Mouse (Mus musculus) heart, postnatal 10 days (tissue): Measurements from ENCODE around the gene Preb. TPM values are rescaled to one million over a fixed set of nuclear protein-coding genes. Genes with fewer than 3 reads are reported as not detected.

Source experiments
- DNase-seq, 2 experiments: peaks; one replicate each; pipeline ENCODE4 v3.0.0; 2021
- intact Hi-C: fragments of 180-260 bp; cut with DNase I; formaldehyde crosslinking; loops from one replicate; pipeline ENCODE4 v1.15.1; 2025
- total RNA-seq, 2 experiments: library from RNA; stranded (reverse); gene quantifications; 2 replicates each; pipeline ENCODE4 v1.2.3; 2021

The Preb gene
- total RNA-seq, 2 experiments from 2014 or later = 64.9 to 71.3 TPM

DNA sequence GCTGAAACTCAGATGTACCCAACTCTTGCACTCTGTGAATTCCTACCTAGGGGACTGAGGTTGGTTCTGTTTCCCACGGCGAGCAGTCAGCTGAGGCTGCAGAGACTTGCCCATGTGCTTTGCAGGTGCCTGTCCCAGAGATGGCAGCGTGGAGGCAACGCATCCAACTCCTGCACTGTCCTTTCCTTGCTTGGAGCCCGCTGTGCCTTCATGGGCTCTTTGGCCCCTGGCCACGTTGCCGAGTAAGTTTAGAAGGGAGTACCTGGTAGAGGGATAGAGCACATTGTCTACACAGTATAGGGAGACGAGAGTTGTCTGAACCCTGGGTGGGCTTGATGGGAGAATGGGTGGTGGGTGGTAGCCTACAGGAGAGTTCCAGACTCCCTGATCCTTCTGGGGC, 35.5 kb downstream of the Preb start:
- DNase-seq = no peak
- intact Hi-C loops = no loop called here

DNA sequence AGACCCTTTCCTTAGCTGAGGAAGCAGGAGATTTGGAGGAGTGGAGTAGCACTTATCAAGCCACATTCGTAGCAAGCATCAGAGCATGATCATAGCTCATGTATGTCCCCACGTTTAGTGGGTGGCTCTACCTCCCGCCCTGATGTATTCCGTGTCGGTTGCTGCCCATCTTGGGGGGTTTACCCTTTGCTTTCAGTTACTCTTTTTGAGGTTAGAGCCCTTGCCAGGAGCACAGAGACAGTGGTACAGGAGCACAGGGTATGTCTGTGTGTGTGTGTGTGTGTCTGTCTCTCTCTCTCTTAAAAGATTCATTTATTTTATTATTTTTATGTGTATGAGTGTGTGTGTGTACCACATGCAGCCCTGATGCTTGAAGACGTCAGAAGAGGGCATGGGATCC, 37.0 kb downstream of the Preb start:
- intact Hi-C loops = no loop called here
- no peak for DNase-seq

DNA sequence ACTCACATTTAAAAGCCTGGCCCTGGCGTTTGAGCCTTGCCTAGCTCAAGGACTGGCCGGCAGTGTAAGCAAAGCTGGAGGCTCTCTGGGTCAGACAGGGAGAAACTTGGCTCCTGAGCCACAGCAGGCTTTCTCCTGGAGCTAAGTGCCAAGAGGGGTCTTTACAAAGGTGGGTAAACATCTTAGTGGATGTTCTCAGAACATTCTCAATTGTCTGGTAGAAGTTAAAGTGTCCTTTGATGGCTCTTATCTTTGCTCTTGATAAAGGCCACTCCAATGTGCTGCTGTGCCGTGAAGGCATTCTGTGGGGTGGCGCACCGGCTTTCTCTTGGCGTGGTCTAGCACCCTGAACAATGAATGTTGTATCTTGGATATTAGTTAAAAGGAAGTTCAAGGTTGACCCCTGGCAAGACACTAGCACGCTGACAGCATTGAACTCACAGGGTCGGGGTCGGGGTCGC, 37.5 kb downstream of the Preb start:
- no peak for DNase-seq
- intact Hi-C loops = no loop called here

DNA sequence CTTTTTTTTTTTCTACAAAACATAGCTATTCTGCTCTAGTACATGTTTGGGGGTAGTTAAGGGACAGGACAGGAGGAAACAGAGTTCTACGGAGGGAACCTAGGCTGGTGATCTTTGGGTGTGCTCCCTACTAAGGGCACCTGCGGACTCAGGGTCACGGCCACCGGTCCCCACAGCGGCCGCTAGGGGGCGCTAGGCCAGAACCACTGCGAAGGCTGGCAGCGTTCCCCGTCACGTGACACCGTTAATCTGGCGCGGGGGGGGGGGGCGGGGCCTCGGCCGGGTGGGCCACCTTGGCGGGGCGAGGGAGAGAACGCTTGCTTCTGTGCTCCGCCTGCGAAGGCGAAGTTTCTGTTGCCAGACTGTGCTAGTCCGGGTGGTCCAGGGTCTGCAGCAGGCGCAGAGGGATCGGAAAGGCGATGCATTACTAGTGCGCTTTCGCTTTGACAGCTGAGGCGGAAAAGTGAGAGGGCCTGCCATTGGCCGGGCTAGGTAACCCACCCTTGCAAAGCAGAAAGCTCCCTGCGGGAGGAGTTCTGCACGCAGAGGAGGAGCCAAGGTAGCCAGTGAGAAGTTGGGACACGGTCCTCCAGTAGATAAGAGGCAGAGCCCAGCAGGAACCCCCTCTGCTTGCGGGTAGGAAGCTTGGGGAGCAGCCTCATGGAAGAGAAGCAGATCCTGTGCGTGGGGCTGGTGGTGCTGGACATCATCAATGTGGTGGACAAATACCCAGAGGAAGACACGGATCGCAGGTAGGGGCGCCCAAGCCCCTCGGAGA, 38.7 kb downstream of the Preb start, which contains the start of gene Khk:
TSS of gene Khk (plus strand) at position 176 of the 778 bp plus-strand sequence.
- intact Hi-C loops = loop anchor here (2.0 kb wide), 1 partner anchor 115 kb away; no protein-coding TSS in a partner anchor
- DNase-seq = peak; percentile 91 to 96

DNA sequence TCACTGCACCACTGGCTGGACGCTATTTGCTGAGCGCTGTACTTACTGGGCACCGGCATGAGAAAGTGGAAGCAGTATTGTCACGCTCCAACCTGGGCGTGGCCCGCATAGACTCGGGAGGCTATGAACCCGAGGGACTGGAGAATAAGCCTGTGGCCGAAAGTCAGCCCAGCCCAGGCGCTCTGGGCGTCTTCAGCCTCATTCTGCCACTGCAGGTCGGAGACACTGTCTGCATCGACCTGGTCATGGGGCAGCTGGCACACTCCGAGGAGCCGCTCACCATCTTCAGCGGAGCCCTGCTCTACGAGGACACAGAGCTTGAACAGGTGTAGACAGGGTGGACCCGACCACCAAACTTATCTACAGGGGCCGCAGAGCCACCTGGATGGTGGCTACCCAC, 39.5 kb downstream of the Preb start:
- DNase-seq = peak in 1 of 2 experiments; percentile 32
- intact Hi-C loops = loop anchor here (2.0 kb wide), 1 partner anchor 114 kb away; no protein-coding TSS in a partner anchor

GRCm38 (mm10) chr5:30919831-30920614, 40.1 kb downstream of the Preb start:
- intact Hi-C loops = loop anchor here (2.0 kb wide), 1 partner anchor 113 kb away; no protein-coding TSS in a partner anchor
- no peak for DNase-seq

- intact Hi-C loops = no loop called here
- no peak for DNase-seq
Measured at GRCm38 (mm10) chr5:30918691-30919090, 41.5 kb downstream of the Preb start.

- DNase-seq = no peak
- intact Hi-C loops = no loop called here
Measured at GRCm38 (mm10) chr5:30917891-30918670, 42.1 kb downstream of the Preb start.

DNA sequence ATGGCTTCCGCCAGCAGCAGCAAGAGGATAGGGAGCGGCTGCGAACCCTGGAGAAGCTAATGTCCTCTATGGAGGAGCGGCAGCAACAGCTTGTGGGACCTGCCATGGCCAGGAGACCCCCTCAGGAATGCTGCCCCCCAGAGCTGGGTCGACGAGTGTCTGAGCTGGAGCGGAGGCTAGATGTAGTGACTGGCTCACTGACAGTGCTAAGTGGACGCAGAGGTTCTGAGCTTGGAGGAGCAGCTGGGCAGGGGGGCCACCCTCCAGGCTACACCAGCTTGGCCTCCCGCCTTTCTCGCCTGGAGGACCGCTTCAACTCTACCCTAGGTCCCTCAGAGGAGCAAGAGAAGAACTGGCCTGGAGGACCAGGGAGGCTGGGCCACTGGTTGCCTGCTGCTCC, 42.8 kb downstream of the Preb start:
- no peak for DNase-seq
- intact Hi-C loops = no loop called here

DNA sequence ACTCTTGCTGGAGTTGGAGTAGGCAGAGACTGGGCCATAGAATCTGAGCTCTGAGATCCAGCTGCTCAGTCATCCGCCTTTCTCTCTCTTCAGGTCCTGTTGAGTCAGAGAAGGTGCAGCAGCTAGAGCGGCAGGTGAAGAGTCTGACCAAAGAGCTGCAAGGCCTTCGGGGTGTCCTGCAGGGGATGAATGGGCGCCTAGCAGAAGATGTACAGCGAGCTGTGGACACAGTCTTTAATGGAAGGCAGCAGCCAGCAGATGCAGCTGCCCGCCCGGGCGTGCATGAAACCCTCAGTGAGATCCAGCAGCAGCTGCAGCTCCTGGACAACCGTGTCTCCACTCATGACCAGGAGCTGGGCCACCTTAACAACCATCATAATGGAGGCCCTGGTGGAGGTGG, 43.3 kb downstream of the Preb start:
- DNase-seq = no peak
- intact Hi-C loops = no loop called here

GRCm38 (mm10) chr5:30915974-30916433, 44.2 kb downstream of the Preb start:
- intact Hi-C loops = no loop called here
- peak; percentile 94 for DNase-seq

DNA sequence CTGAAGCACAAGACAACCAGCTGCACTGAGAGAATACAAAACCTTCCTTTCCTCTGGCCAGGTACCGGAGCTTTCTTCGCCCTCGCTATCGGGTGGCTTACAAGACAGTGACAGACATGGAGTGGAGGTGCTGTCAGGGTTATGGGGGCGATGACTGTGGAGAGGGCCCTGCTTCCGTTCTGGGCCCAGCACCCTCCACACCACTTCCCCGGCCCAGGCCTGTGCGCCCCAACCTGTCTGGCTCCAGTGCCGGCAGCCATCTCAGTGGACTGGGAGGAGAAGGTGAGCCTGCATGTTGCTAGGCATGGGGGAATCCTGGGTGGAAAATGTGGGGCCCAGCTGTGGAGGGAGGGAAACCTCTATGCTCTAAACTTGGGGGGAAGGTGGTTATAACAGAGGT, 44.7 kb downstream of the Preb start:
- DNase-seq = peak in 1 of 2 experiments; percentile 40
- intact Hi-C loops = no loop called here

- peak in 1 of 2 experiments; percentile 31 for DNase-seq
- intact Hi-C loops = no loop called here
Measured at GRCm38 (mm10) chr5:30914849-30915248, 45.3 kb downstream of the Preb start.

DNA sequence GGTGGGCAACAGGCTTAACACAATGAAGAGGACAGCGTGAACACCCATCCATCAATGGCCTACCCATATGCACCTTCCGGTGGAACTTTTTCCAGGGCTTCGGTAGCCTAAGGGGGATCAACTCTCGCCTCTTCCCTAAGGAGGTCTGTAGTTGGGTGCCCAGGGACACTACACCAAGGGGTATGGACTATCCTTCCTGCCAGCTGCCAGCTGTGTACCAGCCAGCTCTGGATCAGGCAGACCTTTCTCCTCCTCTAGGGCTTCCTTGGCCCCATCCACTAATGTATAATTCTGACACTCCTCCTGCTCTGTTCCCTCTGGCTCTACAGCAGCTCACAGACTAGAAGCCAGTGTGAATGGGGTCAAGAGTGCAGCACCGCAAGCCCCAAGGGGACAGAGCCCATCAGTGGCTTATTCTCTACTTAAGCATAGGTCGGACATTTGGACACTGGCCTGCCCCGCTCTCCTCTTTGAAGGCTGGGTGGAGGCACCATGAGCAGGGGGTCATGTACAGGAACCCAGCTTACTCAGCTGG, 46.0 kb downstream of the Preb start:
- peak in 1 of 2 experiments; percentile 30 for DNase-seq

DNA sequence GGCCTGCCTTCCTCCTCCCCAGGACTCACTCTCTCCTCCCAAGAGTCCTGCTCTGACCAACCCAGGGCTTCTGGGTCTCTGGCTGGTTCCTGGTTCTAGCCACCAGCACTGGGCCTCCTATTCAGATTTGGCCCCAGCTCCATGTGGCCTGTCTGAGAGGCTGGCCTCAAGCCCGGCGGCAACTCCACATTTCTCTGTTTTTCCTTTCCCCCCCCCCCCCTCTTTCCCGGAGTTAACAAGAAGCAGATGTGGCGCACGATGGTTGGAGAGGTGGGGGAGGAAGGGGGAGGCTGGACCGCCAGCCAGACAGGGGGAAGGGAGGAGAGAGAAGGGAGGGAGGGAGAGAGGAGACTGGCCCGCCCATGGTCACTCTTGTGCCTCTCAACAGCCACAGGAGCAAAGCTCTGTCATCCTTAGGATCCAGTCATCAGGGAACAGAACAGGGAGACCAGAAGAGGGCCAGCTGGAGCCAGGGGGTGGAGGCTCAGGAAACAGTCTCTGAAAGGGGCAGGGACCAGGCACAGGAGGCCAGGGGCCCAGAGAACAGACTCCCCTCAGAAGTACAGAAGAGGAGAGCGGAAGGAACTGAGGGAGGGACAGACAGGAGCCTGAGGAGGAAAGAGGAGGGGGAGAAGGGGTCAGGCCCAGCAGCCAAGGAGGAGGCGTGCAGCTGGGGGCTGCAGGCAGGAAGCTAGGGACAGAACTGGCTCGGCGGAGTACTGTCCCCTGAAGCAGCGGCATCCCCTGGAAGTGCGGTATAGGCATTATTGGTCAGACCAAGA, 46.9 kb downstream of the Preb start, which contains the start of gene Emilin1:
TSS of gene Emilin1 (plus strand) at position 343 of the 782 bp plus-strand sequence.
- intact Hi-C loops = loop anchor here (2.0 kb wide), 1 partner anchor 24 kb away; the partner anchor contains the start of gene Agbl5
- peak; percentile 82 to 83 for DNase-seq

More for the DNA sequence above, 46.0 kb downstream of the Preb start:
- intact Hi-C loops = no loop called here

GRCm38 (mm10) chr5:30912156-30912555, 48.0 kb downstream of the Preb start:
- intact Hi-C loops = loop anchor here (2.0 kb wide), 1 partner anchor 23 kb away; the partner anchor contains the start of gene Agbl5
- DNase-seq = peak in 1 of 2 experiments; percentile 48

DNA sequence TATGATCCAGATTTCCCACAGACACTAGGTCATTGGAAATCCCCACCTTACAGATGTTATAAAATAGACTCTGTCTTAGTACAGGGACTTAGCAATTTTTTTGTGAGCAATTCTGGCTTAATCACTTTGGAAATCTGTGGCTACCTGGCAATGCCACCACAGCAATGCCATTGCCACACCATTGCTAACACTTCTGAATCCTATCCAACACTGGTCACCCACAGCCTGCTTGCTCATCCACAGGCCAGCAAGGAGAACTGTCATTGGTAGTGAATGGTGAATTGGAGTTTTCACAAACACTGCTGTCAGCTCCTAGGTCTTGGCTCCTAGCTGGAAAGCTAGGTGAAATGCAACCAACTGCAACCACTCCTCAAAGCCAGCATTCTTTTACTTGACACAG, 49.7 kb downstream of the Preb start:
- intact Hi-C loops = no loop called here
- no peak for DNase-seq

- DNase-seq = no peak
- intact Hi-C loops = no loop called here
Measured at GRCm38 (mm10) chr5:30909863-30910262, 50.3 kb downstream of the Preb start.

DNA sequence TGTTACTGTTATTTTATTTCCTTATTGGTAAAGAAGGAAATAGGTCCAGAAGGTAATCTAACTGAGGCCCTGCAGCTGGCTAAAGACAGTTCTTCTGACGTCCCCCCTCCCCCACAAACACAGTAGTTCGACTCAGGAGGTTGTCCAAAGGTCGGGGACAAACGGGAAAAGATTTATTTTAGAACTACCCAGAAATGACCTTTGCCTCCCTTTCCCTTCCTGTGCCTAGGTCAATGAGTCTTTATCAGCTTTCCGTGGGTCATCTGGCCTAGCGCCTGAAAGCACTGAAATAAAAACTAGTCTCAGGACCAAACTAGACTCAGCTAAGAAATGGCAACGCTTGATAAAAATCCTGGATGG, 50.9 kb downstream of the Preb start:
- peak; percentile 45 to 49 for DNase-seq
- intact Hi-C loops = no loop called here
